Mouse (Mus musculus) liver, postnatal 0 days (tissue): Measurements from ENCODE around the gene Btg4.

Experiments used
- CTCF ChIP-seq: sonication (generic); IDR thresholded peaks from 2 replicates; pipeline ENCODE4 v1.5.1; 2016; ENCODE audit warnings: antibody characterized with exemption, low read depth
- EP300 ChIP-seq: IDR thresholded peaks from 2 replicates; pipeline ENCODE4 v1.6.1; 2016; ENCODE audit warnings: antibody characterized with exemption, low read depth, mild to moderate bottlenecking

GRCm38 (mm10) chr9:51161771-51162388 is 101.2 kb downstream of the Btg4 start:
- TF ChIP-seq CTCF (peak; percentile 96), EP300 (no peak)
